Mouse (Mus musculus) retina, postnatal 1 day (tissue): Measurements from ENCODE around the gene Usp7.
A peak's percentile ranks its signal among the peaks of the same experiment; 100 is the strongest.
"Not testable (repeated sequence)": the region's sequence is repeated elsewhere in the genome, so short reads cannot be mapped to it uniquely, and the experiment has no call there.

Experiments
- DNase-seq: peaks from one replicate; pipeline ENCODE4 v3.0.0-alpha.2; 2012

The Usp7 gene

GRCm38 (mm10) chr16:8748175-8748846 is 43.8 kb downstream of the Usp7 start:
- no peak for DNase-seq

- no peak for DNase-seq
Observed at GRCm38 (mm10) chr16:8747772-8748171, 44.3 kb downstream of the Usp7 start.

- DNase-seq: no peak
Observed at GRCm38 (mm10) chr16:8746509-8746908, 45.6 kb downstream of the Usp7 start.

GRCm38 (mm10) chr16:8745751-8746150 is 46.4 kb downstream of the Usp7 start:
- DNase-seq: no peak

GRCm38 (mm10) chr16:8743989-8744388 is 48.1 kb downstream of the Usp7 start:
- no peak for DNase-seq

- no peak for DNase-seq
Observed at GRCm38 (mm10) chr16:8741697-8742096, 50.4 kb downstream of the Usp7 start.

- DNase-seq: no peak
Observed at GRCm38 (mm10) chr16:8741110-8741509, 51.0 kb downstream of the Usp7 start.

GRCm38 (mm10) chr16:8738542-8739514 is 53.3 kb downstream of the Usp7 start:
- peak; percentile 93 for DNase-seq

- DNase-seq: peak; percentile 62
Observed at GRCm38 (mm10) chr16:8737666-8738541, 54.2 kb downstream of the Usp7 start.

- no peak for DNase-seq
Observed at GRCm38 (mm10) chr16:8737341-8737665, 54.8 kb downstream of the Usp7 start.

- peak; percentile 19 for DNase-seq
Observed at GRCm38 (mm10) chr16:8736757-8737156, 55.4 kb downstream of the Usp7 start.

GRCm38 (mm10) chr16:8736032-8736431 is 56.1 kb downstream of the Usp7 start:
- DNase-seq: no peak

GRCm38 (mm10) chr16:8734693-8735092 is 57.4 kb downstream of the Usp7 start:
- DNase-seq: no peak

GRCm38 (mm10) chr16:8733624-8734023 is 58.5 kb downstream of the Usp7 start:
- DNase-seq: no peak

- not testable (repeated sequence) for DNase-seq
Observed at GRCm38 (mm10) chr16:8732450-8732849, 59.7 kb downstream of the Usp7 start.

GRCm38 (mm10) chr16:8731630-8732029 is 60.5 kb downstream of the Usp7 start:
- no peak for DNase-seq

- no peak for DNase-seq
Observed at GRCm38 (mm10) chr16:8728111-8728748, 63.9 kb downstream of the Usp7 start.

GRCm38 (mm10) chr16:8725807-8726206 is 66.3 kb downstream of the Usp7 start:
- DNase-seq: no peak

- no peak for DNase-seq
Observed at GRCm38 (mm10) chr16:8724031-8724430, 68.1 kb downstream of the Usp7 start.

- no peak for DNase-seq
Observed at GRCm38 (mm10) chr16:8720447-8720846, 71.7 kb downstream of the Usp7 start.

- DNase-seq: no peak
Observed at GRCm38 (mm10) chr16:8717744-8718143, 74.4 kb downstream of the Usp7 start.

GRCm38 (mm10) chr16:8716300-8716699 is 75.8 kb downstream of the Usp7 start:
- DNase-seq: no peak
